Mouse (Mus musculus): ENCODE data around the gene Npy1r.

Npy1r gene

DNA sequence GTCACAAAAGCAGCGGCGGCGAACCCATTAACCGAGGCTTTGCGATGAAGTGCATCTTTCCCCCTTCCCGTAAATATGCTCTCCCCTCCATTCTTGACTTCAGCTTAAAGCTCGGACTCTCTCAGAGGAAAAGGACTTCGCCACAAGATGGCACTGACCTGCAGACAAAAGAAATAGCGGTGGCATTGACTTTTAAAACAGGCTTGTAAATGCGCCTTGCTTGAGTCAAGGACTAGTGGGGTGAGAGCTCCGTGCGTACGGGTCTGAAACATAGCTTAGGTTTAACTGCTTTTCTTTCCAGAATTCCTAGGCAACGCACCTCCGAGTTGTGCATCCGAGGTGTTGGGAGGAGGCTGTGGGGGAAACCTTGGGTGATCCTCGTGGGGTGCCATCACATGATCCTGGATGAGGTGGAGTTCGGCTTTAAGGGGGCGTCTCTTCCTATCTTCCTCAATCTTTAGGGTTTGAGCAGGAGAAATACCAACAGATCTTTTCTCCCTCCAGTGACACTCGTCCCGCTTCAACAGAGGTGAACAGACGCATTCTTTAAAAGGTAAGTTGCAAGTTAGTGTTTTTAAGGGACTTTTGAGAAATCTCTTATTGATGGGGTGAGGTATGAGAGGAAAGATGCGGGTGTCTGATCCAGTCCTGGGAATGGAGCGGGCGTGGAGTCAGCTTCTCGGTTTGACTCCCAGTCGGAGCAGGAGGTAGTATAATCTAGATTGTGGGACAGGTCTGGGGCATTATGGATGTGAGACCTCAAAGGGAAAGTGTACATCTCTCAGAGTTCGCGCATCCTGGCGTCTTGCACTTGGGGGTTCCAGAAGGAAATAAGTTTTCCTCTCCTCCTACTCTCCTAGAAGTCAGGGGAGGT, at the start of gene Npy1r:
TSS of gene Npy1r (plus strand) at position 223 of the 874 bp plus-strand sequence.
- DNase-seq (ENCODE audit: low read depth, low spot score): no peak

DNA sequence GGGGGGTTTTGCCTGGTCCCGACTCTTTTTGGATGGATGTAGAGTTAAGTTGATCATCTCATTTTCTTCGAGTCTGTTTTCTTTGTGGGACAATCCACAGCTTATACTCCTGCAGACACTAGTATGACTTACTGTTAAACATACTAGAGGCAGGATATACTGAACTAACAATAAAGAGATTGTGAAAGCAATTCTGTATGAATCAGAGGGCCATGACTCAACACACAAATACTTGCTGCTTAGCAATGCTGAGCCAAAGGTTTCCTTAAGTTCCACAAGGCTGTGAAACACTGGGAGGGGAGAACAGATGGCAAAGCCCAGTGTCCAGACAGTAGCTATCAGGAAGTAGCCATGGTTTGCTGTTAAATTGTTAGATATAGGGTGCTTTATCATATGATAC, 15.7 kb upstream of the Npy1r start:
- no peak for DNase-seq (ENCODE audit: low read depth, low spot score)

DNA sequence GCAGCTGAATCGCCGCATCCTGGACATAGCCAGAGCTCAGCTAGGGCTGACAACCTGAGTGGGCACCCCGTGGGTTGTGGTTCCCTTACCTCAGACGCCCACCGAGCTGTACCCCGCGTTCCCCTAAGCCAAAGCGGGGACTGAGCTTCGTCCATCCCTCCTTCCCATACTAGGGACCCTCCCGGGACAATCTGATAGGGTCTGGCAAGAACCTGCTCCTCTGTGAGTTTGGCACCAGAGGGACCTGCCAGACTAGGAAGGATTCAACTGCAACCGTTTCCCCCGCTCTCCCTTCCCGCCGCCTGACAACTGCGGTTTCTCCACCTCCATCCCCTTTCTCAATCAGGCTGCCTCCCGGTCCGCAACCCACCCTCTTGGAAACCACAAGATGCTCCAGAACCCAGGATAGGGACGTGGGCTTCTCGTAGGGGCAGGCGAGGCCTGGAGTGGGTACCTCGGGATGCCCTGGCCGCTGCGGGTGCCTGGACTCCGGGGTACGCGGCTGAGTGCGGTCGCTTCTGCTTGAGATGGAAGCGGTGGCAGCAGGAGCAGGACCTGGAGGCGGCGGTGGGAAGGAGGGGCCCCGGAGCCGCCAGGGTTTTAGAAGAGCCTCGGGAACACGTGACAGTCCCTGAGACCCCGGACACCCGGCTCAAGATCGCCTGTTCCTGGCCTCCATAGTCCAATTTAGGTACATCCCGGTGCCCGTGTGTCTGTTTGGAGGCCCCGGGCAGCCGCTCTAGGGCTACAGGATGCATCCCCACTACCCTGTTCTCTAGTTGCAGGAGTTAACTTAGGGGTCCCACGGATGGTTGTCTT, 9.3 kb upstream of the Npy1r start, which contains the start of gene Npy5r:
TSS of gene Npy5r (minus strand) at position 618 of the 819 bp plus-strand sequence.
- DNase-seq (ENCODE audit: low read depth, low spot score): no peak

DNA sequence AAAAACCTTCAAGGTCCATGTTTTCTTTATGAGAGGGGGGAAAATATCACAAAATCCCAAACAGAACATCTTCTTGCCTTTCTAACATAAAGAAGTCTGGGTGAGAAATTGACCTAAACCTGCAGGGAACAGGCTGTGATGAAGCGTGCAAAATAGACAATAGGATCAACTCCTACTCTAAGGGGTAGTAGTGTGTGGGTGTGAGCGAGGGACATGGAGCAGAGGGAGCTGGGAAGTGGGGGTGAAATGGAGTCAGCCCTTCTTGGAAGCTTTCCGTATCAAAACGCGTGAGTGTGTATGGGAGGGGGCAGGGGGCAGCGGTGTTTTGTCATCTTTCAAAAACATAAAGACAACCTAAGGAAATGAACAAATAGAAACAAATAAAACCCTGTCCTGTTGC, 8.6 kb upstream of the Npy1r start:
- no peak for DNase-seq (ENCODE audit: low read depth, low spot score)

DNA sequence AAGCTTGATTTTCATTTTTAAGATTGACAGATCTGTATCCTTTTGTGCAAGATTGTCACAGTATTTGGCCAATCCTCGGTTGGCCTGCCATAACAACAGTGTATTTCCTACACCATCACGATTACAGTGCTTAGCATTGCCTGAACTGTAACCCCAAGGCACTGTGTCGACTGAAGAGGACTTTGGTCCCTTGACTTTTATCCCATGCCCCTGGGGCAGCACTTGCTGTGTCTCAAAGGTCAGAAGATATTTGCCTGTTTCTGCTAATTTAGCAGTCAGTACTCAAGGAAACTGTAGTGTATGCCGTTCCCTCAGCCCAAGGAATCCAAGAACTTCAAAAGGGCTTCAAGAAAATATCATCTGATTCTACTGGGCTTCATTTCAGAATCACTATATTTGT, 8.2 kb upstream of the Npy1r start:
- no peak for DNase-seq (ENCODE audit: low read depth, low spot score)

DNA sequence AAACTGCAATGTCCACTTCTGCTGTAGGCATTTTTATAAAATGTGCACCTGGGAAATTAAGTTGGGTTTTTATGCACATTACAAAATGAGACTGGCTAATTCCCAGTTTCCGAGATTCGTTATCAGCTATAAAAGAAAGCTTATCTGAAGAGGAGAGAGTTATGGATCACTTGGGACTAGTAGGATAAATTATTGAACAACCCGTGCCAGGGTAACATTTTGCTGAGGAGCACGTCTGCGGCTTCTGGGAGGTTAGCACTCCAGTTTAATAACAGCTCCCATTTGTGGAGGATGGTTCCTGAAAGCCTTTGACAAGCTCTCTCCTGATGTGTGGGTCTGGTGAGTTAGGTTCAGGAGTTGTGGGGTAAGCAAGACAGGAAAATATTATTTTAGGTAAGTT, 6.6 kb upstream of the Npy1r start:
- no peak for DNase-seq (ENCODE audit: low read depth, low spot score)

DNA sequence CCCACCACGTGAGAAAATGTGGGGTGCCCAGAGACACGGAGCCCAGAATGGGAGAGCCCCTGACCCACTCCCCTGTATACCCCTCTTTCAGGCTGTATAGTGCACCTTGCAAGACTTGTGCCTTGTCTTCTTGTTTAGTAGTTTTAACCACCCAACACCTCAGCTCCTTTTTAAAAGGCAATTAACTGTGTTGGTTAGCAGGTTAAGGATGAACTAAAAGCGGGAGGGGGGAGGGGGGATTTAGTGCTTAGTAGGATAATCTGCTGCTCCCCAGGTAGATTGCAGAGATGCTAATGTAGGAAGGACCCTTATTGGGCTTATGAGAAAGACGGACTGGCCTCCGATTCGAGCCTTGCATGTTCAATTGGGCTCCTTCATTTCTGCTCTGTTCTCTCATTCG, 1.0 kb downstream of the Npy1r start:
- no peak for DNase-seq (ENCODE audit: low read depth, low spot score)

DNA sequence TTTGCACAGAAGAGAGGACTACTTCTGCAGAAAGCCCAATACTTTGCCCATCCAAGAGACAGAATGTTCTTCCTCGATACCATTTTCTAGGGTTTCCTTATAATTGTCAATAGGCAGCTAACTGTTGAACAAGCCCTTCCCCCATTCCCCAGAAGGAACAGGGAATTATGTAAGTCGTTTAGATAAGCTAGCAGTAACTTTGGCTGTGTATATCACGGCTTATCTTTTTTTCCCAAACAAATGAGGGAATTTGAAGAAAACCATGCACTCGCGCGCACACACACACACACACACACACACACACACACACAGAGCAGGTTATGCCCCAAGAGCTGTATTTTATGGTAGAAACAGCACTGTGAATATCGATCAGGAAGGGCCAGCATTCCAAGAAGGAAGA, 1.8 kb downstream of the Npy1r start:
- DNase-seq (ENCODE audit: low read depth, low spot score): no peak

DNA sequence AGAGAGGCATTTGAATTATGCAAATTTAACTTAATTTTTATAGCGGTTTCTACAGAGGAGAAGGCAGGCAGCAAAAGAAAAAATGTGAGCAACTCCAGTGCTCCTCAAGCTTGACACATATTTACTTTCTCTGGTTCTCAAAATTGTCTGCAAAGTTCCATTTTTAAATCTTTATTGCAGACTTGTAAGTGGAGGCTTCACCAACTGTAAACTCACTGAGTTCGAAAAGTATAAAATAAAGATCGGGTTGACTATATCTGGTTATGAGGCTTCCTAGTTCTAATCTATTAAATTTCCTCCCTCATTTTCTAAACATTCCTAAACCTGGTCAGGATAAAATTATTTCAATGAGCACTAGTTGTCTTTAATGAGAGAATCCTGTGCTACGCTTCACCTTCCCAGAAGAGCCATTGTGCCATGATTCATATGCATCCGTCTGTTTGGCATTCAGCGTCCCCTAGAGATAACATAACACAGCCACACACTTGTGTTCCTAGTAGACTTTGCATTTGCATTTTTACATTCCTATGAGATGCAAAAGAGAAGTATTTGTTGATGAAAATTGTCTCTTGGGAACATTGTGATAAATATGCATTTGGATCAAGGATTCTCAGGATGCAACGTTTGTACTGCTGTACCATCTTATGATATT, 17.5 kb downstream of the Npy1r start:
- DNase-seq (ENCODE audit: low read depth, low spot score): no peak

DNA sequence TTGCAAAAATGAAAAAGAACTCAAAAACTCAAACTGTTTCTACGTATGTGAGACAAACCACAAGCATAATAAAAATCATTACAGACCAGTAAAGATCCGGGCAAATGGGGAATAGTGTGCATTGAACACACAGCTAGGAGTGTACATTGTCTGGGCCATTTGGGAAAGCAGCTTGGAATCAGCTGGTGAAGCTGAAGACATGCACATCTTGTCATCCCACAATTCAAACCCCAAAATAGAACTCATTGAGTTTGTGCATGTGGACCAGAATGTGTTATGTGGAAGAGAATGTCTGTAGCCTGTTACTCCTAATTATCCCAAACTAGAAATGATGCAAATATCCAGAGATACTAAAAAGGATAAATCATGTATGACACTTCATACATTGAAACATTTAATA, 25.8 kb downstream of the Npy1r start:
- no peak for DNase-seq (ENCODE audit: low read depth, low spot score)

DNA sequence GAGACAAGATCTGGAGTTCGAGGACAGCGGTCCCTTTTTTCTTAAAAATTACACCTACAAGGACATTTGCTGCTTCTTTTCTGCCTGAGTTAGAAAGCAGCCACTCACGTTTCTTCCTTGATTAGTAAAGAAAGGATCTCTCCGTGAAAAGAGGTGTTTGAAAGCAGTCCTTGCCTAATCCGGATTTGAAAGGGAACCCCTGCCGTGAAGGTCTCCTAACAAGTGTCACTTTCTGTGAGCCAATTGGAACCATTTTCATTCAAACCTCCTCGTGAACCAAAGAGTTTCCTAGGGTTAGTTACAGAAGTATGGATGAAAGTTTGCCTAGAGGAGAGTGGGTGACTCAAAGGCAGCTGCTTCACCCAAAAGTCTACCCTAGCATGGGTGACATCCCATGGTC, 32.5 kb downstream of the Npy1r start:
- DNase-seq (ENCODE audit: low read depth, low spot score): no peak

DNA sequence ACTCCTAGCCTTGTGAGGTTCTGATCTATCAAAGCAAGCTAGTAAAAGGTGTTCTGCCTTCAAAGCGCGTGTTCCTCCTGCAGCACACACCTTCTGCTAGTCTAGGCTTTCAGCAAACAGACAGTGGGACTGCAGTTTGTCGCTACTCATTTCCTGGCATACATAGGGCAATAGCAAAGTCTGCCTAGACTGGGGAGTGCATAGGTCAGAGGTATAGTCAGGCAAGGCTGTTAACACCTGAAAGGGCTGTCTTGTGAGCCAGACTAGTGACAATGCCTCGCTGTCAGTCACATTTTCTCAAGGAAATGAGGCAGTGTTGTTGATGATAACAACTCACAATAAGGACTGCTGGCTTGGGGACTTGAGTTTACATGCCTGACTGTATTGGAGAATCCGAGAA, 35.0 kb downstream of the Npy1r start:
- DNase-seq (ENCODE audit: low read depth, low spot score): no peak

DNA sequence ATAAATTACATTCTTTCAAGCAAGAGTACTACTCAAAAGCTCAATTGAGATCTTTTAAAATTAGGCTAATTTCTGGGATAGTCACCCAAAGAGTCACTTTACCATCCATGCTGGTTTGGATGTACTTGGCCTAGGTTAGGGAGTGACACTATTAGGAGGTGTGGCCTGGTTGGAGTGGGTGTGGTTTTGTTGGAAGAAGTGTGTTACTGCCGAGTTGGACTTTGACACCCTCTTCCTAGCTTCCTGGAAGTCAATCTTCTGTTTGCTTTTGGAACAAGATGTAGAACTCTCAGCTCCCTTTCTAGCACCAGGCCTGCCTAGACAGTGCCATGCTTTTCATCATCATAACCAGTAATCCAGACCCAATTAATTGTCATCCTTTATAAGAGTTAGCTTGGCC, 45.4 kb downstream of the Npy1r start:
- no peak for DNase-seq (ENCODE audit: low read depth, low spot score)

DNA sequence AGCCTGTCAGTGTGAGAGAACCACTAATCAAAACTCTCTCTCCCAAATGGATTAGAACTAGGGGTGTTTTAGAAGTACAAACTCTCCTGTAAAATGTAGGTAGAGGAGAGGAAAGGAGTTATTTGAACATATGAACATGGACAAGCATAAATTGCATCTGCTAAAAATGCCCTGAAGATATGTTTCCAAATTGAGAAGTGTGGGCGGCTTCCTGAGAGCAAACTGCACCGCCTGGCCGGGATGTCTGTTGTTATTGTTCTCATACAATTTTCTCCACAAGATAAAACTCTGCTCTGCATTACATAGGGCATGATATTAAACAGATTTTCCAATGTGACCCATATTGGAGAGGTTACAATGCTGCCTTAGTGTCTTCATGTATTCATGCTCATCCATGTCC, 48.6 kb downstream of the Npy1r start:
- DNase-seq (ENCODE audit: low read depth, low spot score): no peak

DNA sequence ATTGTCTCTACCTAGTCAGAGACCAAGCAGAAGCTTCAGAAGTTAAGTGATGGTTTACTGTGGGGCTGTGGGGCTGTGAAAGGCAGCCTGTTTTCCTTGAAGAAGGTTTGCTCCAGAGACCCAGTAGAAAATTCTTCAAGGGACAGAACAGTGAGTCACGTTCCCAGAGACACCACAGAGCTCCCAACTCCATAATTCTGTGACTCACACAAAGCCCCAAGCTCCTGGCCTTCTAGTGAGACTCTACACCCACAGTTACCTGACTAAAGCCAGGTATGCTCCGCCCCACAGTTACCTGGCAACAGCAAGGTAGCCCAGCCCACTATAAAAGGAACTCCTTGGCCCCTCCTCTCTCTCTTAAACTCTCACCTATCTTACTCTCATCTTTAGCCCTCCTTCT, 54.6 kb downstream of the Npy1r start:
- DNase-seq (ENCODE audit: low read depth, low spot score): no peak

DNA sequence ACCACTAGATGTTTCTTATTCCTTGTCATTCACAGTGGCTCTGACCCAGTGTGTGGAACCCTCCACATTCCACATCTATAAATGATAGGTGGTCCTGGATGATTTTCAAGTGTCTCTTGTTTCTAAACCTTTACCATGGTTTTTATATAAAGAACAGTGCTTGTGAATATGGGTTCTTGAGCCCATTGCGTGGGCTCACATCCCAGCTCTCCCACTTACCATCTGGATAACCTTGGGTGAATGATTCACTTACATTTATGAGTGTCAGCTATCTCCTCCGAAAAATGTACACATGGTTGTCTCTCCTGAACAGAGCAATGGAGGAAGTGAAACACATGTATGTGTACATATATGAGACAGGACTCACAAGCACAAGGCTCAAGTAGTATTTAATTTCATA, 59.2 kb downstream of the Npy1r start:
- no peak for DNase-seq (ENCODE audit: low read depth, low spot score)
